Mouse (Mus musculus) left cerebral cortex, postnatal 4 days (tissue): Measurements from ENCODE around the gene Dnah17. TPM values are rescaled to one million over a fixed set of nuclear protein-coding genes. Genes with fewer than 3 reads are reported as not detected.

ENCODE experiments used
- DNase-seq: peaks from one replicate; pipeline ENCODE4 v3.0.0-alpha.2; 2022
- intact Hi-C: fragments of 180-260 bp; cut with DNase I; formaldehyde crosslinking; loops from one replicate; pipeline ENCODE4 v1.15.1; 2025
- total RNA-seq, 2 experiments: library from RNA; stranded (reverse); gene quantifications; 2 replicates each; pipeline ENCODE4 v1.2.3; 2021

The Dnah17 gene
- total RNA-seq, 2 experiments from 2014 or later, result 0.24 to 0.52 TPM

GRCm38 (mm10) chr11:118034395-118034794, 96.0 kb downstream of the Dnah17 start:
- DNase-seq, result no peak
- intact Hi-C loops, result no loop called here

GRCm38 (mm10) chr11:118031134-118031533, 99.3 kb downstream of the Dnah17 start:
- no peak for DNase-seq
- intact Hi-C loops, result no loop called here

DNA sequence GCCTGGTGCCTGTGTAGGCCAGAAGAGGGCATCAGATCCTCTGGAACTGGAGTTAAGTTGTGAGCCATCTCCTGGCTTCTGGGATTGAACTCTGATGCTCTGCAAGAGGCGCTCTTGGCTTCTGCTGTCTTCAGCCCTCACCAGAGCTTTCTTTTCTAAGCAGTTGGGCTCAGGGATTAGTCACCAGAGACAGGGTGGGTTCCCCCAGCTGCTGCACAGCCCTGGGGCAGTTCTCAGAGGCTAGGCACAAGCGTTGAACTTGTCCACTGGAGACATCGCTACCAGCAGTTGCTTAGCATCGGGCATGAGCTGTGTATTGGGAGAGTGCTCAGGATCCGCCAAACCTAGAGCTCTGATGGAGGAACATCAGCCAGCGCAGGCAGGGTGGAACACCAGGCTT, 101.3 kb downstream of the Dnah17 start:
- intact Hi-C loops, result no loop called here
- DNase-seq, result no peak

DNA sequence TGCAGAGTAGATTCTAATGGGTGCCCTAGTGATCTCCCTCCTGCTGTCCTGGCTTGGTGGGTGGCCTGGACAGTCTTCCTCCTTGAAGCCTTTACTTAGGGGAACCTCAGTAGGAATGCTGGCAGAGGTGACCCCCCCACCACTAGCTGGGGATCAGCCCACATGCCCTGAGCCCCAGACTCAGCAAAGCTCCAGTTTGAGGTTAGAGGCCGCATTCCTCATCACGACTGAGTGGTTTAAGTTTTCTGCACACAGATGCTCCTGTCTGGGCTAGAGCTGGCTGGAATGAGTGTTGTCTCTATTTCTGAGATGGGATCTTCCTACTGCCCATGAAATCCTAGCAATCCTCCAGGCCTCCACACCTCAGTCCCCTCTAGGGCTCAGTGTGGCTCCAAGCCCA, 106.3 kb downstream of the Dnah17 start:
- intact Hi-C loops, result no loop called here
- DNase-seq, result no peak

- DNase-seq, result no peak
- intact Hi-C loops, result no loop called here
These were observed 107.0 kb downstream of the Dnah17 start for GRCm38 (mm10) chr11:118023475-118023874.

- peak; percentile 78 for DNase-seq
- intact Hi-C loops, result no loop called here
These were observed 108.6 kb downstream of the Dnah17 start for GRCm38 (mm10) chr11:118021806-118022205.

GRCm38 (mm10) chr11:118018328-118018727, 112.1 kb downstream of the Dnah17 start:
- intact Hi-C loops, result no loop called here
- no peak for DNase-seq

GRCm38 (mm10) chr11:118015381-118016145, 114.9 kb downstream of the Dnah17 start:
- DNase-seq, result no peak
- intact Hi-C loops, result no loop called here

DNA sequence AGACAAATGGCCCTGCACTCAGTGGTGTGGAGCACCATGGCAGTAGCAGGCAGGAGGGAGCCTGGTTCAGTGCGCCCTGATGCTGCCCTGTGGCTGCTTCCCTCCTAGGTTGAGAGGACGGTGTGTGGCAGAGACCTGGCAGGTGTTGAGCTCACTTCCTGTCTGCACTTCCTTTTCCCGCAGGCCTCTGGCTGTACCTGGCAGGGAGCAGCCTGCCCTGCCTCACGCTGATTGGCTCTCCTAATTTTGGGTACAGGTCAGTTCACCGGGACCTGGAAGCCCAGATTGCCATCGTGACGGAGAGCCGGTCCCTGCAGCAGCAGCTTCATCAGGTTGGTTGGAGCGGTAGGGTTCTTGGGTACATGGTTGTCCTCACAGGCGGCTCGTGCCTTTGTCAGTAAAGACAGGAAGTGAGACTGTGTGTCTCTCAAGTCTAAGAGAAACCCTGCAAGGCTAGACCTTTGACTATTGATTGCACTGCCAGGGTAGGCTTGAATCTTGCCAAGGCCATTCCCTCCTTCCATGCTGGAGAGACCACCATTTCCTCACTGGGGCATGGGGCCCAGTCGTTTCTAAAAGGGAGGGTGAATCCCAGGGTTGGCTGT, 115.9 kb downstream of the Dnah17 start:
- no peak for DNase-seq
- intact Hi-C loops, result no loop called here

- intact Hi-C loops, result no loop called here
- no peak for DNase-seq
These were observed 117.1 kb downstream of the Dnah17 start for GRCm38 (mm10) chr11:118013339-118013738.

DNA sequence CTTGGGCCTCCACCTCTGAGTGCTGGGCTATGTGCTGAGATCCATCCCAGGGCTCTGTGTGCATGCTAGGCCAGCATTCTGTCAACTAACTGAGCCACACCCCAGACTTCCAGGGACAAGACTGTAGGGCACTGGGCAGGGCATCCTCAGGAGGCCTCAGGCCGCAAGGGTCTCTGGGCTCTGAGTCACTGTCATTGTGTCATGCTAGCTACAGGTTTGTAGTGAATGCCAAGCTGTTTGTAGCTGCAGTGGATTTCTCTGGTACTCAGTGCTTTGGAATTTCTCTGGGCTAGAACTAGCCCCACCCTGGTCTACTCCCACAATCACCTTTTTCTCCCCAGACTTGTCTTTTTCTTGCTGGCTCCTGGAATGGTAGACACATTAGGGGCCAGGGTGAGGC, 117.8 kb downstream of the Dnah17 start:
- intact Hi-C loops, result no loop called here
- DNase-seq, result no peak

DNA sequence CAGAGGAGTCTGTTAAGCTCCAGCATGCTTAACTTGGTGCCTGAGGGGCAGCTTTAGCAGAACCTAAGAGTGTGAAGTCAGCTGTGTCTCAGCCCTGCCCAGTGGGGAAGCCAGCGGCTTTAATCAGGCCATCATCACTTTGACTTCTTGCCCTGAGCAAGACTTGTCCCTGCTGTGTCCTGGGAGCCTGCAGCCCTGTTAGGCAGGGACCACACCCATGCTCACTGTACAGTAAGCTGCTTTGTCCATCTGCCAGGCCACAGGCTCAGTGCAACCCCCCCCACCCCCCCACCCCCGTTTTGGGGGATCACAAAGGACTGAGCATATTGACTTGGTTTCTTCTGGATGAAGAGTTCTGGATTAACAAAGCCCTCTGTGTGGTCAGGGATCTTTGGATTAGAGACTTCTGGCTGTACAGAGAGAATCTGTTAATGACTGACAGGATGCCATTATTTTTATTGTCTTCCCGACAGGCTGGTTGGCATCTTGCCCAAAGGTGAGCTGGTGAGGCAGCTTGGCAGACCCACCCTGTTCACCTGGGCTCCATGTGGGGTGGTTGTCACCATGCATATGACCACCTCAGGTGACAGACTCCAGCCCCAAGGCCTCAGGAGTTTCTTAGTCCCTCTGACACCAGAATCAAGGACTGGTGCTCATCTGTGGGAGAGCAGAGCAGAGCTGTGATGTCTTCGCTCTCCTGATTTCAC, 120.4 kb downstream of the Dnah17 start:
- no peak for DNase-seq
- intact Hi-C loops, result no loop called here

DNA sequence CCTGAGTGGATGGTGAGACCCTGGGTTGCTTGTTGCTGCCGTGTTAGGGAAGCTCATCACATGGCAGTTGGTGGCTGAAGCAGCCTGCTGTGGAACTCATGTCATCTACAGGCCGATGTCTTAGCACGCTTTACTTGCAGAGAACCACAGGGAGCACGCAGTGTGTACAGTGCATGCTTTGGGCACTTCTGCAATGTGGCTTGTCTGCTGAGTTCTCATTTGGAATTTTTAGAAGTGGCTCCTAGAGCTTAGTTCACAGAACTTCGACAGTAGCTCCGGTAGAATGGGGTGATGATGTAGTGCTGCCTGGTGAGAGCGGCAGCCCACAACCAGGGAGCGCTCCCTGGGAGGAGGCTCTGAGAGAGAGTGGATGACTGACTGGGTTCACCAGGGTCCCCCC, 121.6 kb downstream of the Dnah17 start:
- DNase-seq, result no peak
- intact Hi-C loops, result no loop called here

GRCm38 (mm10) chr11:118008144-118008805, 122.2 kb downstream of the Dnah17 start:
- DNase-seq, result no peak
- intact Hi-C loops, result no loop called here

GRCm38 (mm10) chr11:118007460-118008143, 122.8 kb downstream of the Dnah17 start:
- intact Hi-C loops, result no loop called here
- peak; percentile 34 for DNase-seq

- no peak for DNase-seq
- intact Hi-C loops, result no loop called here
These were observed 126.2 kb downstream of the Dnah17 start for GRCm38 (mm10) chr11:118004217-118004616.

GRCm38 (mm10) chr11:118003718-118004117, 126.7 kb downstream of the Dnah17 start:
- DNase-seq, result no peak
- intact Hi-C loops, result no loop called here

GRCm38 (mm10) chr11:118003176-118003575, 127.3 kb downstream of the Dnah17 start:
- intact Hi-C loops, result no loop called here
- DNase-seq, result no peak

DNA sequence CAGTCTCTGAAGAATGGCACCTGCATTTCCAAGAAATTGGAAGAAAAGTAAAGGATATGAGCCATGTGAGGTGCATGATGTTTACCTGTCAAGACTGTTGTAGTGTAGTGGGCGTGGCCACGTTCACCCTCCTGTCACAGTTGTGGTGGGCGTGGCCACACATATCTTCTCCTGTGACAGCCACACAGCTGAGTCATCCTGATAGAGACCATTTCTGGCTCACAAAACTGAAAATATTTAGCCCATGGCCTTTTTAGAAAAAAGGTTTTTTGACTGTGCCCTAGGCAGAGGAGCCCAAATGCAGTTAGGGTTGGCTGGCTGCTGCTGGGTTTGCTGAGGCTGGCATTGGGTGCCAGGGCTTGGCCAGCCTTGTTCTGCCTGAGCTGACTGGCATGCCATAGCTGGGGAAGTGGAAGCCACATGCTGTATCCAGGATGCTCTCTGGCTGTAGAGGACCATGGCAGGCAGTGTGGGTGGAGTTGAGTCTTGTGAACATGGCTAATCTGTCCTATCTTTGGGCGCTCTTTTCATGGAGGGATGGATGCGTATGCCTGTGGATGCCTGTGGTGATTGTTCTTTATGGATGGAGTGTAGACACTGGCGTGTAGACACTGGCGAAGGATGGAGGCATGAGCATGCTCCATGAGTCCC, 129.7 kb downstream of the Dnah17 start:
- DNase-seq, result no peak
- intact Hi-C loops, result no loop called here

DNA sequence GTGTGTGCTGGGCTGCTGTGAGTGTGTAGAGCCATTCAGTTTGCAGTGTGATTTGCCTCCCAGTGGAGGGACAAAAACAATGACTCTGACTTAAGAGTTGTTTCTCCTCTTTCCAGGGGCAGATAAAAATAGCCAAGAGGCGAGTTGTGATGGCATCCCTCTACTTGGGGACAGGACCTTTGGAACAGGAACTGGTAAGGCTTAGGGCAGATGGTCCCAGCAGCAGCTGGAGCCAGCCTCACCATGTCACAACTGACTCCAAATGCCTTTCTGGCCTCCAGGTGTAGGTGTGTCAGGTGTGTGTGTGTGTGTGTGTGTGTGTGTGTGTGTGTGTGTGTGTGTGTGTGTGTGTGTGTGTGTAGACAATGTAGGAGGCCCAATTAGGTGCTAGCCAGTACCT, 130.4 kb downstream of the Dnah17 start:
- intact Hi-C loops, result no loop called here
- no peak for DNase-seq
